Mouse (Mus musculus) intestine, embryonic 14.5 days (tissue): ENCODE data around the gene Gucy2c. TPM values are rescaled to one million over a fixed set of nuclear protein-coding genes. Genes with fewer than 3 reads are reported as not detected.

ENCODE experiments used
- ATAC-seq: fragments of 200-750 bp; cut with Nextera tagmentation; replicated peaks from 2 replicates; pipeline ENCODE4 v1.8.0; 2017; ENCODE audit warnings: low read depth, moderate number of reproducible peaks, moderate TSS enrichment, moderate library complexity; ENCODE audit not compliant: low FRiP score, low TSS enrichment
- DNase-seq: peaks from one replicate; pipeline ENCODE4 v3.0.0-alpha.2; 2018; ENCODE audit warnings: low spot score
- H3K27ac ChIP-seq: fragments of 300-500 bp; sonication (generic); 2 replicates; pipeline ENCODE4 v1.5.1; 2014; ENCODE audit warnings: low read depth, mild to moderate bottlenecking, control low read depth
- H3K27me3 ChIP-seq: fragments of 300-500 bp; sonication (generic); replicated peaks from 2 replicates; pipeline ENCODE4 v1.6.1; 2014; ENCODE audit warnings: low read length, control low read depth; ENCODE audit not compliant: control insufficient read depth, insufficient read depth
- H3K36me3 ChIP-seq: fragments of 300-500 bp; sonication (generic); 2 replicates; pipeline ENCODE4 v1.6.1; 2014; ENCODE audit warnings: low read length, control low read depth; ENCODE audit not compliant: control insufficient read depth, insufficient read depth
- H3K4me1 ChIP-seq: fragments of 300-500 bp; sonication (generic); replicated peaks from 2 replicates; pipeline ENCODE4 v1.6.1; 2014; ENCODE audit warnings: low read length, control low read depth, mixed read lengths; ENCODE audit not compliant: control insufficient read depth, insufficient read depth
- H3K4me2 ChIP-seq: fragments of 300-500 bp; sonication (generic); 2 replicates; pipeline ENCODE4 v1.6.1; 2014; ENCODE audit warnings: low read length
- H3K4me3 ChIP-seq: fragments of 300-500 bp; sonication (generic); 2 replicates; pipeline ENCODE4 v1.5.1; 2014; ENCODE audit warnings: low read depth, low read length, control low read depth, mixed read lengths
- H3K9ac ChIP-seq: fragments of 300-500 bp; sonication (generic); 2 replicates; pipeline ENCODE4 v1.6.1; 2014; ENCODE audit warnings: mild to moderate bottlenecking, low read length
- H3K9me3 ChIP-seq: fragments of 300-500 bp; sonication (generic); 2 replicates; pipeline ENCODE4 v1.6.1; 2016; ENCODE audit warnings: low read length, control low read depth; ENCODE audit not compliant: control insufficient read depth
- WGBS: fragments of 180-500 bp; shearing (Covaris S2); extraction: QIAGEN DNeasy Blood & Tissue Kit; methylation state at CpG from one replicate; pipeline ENCODE4 v1.1.7; 2014; 5-methylcytosine and 5-hydroxymethylcytosine counted together
- microRNA-seq: library from miRNA; unstranded; fragments of <30 nt; microRNA quantifications from one replicate; pipeline ENCODE4, GENCODE M21; 2016
- polyA plus RNA-seq: library from polyadenylated mRNA; unstranded; fragments of >200 nt; fragmentation: Nextera tagmentation; extraction: Ambion mirVana; gene quantifications from 2 replicates; pipeline ENCODE4 v1.2.1, GENCODE M21; 2014

Gene Gucy2c
- polyA plus RNA-seq, 1 experiment from 2014 or later, result 62.1 TPM

- no peak overlapping the region for H3K4me2 ChIP-seq
- H3K9me3 ChIP-seq, result no peaks in the 10 kb centered on the region
- ATAC-seq, result no peak
- 91% methylated on average over 9 of the region's 9 CpGs for WGBS
- DNase-seq, result no peak
- no peak overlapping the region for H3K27ac ChIP-seq
- peaks cover 28% of the 10 kb centered on the region for H3K27me3 ChIP-seq
- H3K36me3 ChIP-seq, result no peaks in the 10 kb centered on the region
- H3K4me3 ChIP-seq, result no peak overlapping the region
- H3K4me1 ChIP-seq, result peaks cover 6% of the 10 kb centered on the region; the same call in 1 of the 2 replicates
- H3K9ac ChIP-seq, result no peak overlapping the region
Observed at GRCm38 (mm10) chr6:136659226-136659625, 122.3 kb downstream of the Gucy2c start.

GRCm38 (mm10) chr6:136658303-136658702, 123.3 kb downstream of the Gucy2c start:
- Histone ChIP-seq H3K36me3 (no peaks in the 10 kb centered on the region), H3K27ac (no peak overlapping the region), H3K4me3 (no peak overlapping the region), H3K9ac (no peak overlapping the region), H3K4me2 (no peak overlapping the region), H3K27me3 (peaks cover 28% of the 10 kb centered on the region), H3K9me3 (no peaks in the 10 kb centered on the region), H3K4me1 (peaks cover 6% of the 10 kb centered on the region; the same call in 1 of the 2 replicates)
- 83% methylated on average over 4 of the region's 4 CpGs for WGBS
- no peak for DNase-seq
- ATAC-seq, result no peak

GRCm38 (mm10) chr6:136655786-136656185, 125.8 kb downstream of the Gucy2c start:
- ATAC-seq, result no peak
- H3K27me3 ChIP-seq, result peaks cover 5% of the 10 kb centered on the region; the same call in 1 of the 2 replicates
- H3K4me3 ChIP-seq, result no peak overlapping the region
- peak overlapping the region; percentile 26 for H3K4me2 ChIP-seq
- WGBS, result 62% methylated on average over 11 of the region's 11 CpGs
- no peaks in the 10 kb centered on the region for H3K9me3 ChIP-seq
- no peak for DNase-seq
- no peaks in the 10 kb centered on the region for H3K4me1 ChIP-seq
- no peak overlapping the region for H3K9ac ChIP-seq
- no peak overlapping the region for H3K27ac ChIP-seq
- H3K36me3 ChIP-seq, result no peaks in the 10 kb centered on the region

DNA sequence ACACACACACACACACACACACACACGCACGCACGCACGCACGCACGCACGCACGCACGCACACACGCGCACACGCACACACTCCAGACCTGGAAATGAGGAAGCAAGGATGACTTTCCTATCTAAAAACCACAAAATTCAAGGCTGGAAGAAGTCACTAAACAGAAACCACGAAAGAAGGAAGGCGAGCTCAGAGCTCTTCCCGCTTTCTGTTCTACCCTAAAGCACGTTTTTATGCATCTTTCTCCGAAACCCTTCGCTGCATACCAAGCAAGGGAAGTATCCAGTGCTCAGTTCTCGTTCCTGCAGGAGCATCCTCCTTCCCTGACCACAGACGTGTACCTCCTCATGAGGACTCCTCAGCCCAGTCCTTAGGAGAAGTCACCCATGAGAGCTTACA, 127.1 kb downstream of the Gucy2c start:
- Histone ChIP-seq H3K9ac (no peak overlapping the region), H3K27ac (no peak overlapping the region)
- no peak for ATAC-seq

GRCm38 (mm10) chr6:136653331-136653730, 128.2 kb downstream of the Gucy2c start:
- Histone ChIP-seq H3K36me3 (no peaks in the 10 kb centered on the region), H3K9me3 (no peaks in the 10 kb centered on the region), H3K4me2 (no peak overlapping the region), H3K9ac (no peak overlapping the region), H3K27ac (no peak overlapping the region), H3K4me3 (no peak overlapping the region), H3K27me3 (no peaks in the 10 kb centered on the region), H3K4me1 (no peaks in the 10 kb centered on the region)
- DNase-seq (no peak), ATAC-seq (no peak)
- WGBS, result 56% methylated on average over 5 of the region's 5 CpGs

More for the DNA sequence above, 127.1 kb downstream of the Gucy2c start:
- no peaks in the 10 kb centered on the region for H3K4me1 ChIP-seq
- 76% methylated on average over 20 of the region's 20 CpGs for WGBS
- DNase-seq, result no peak
- H3K36me3 ChIP-seq, result no peaks in the 10 kb centered on the region
- H3K9me3 ChIP-seq, result no peaks in the 10 kb centered on the region
- H3K4me2 ChIP-seq, result no peak overlapping the region
- H3K27me3 ChIP-seq, result no peaks in the 10 kb centered on the region
- H3K4me3 ChIP-seq, result no peak overlapping the region

GRCm38 (mm10) chr6:136650664-136651063, 130.9 kb downstream of the Gucy2c start:
- H3K4me3 ChIP-seq, result no peak overlapping the region
- 90% methylated on average over 8 of the region's 8 CpGs for WGBS
- no peak for DNase-seq
- no peaks in the 10 kb centered on the region for H3K36me3 ChIP-seq
- no peak for ATAC-seq
- no peaks in the 10 kb centered on the region for H3K27me3 ChIP-seq
- no peak overlapping the region for H3K27ac ChIP-seq
- H3K9me3 ChIP-seq, result no peaks in the 10 kb centered on the region
- H3K9ac ChIP-seq, result no peak overlapping the region
- no peak overlapping the region for H3K4me2 ChIP-seq
- H3K4me1 ChIP-seq, result no peaks in the 10 kb centered on the region

- 42% methylated on average over 10 of the region's 10 CpGs for WGBS
- Histone ChIP-seq H3K4me2 (no peak overlapping the region), H3K27ac (no peak overlapping the region), H3K27me3 (no peaks in the 10 kb centered on the region), H3K36me3 (no peaks in the 10 kb centered on the region), H3K4me3 (no peak overlapping the region), H3K9ac (no peak overlapping the region), H3K4me1 (no peaks in the 10 kb centered on the region), H3K9me3 (peaks cover 6% of the 10 kb centered on the region; the same call in 1 of the 2 replicates)
- DNase-seq (no peak), ATAC-seq (no peak)
Observed at GRCm38 (mm10) chr6:136647455-136647861, 134.1 kb downstream of the Gucy2c start.

Small RNA genes lying within 50 kb of the gene (microRNA-seq; reads per million reads assigned to microRNA genes)
- not detected for gene Gm44364

Other genes with a start within 250 kb of the Gucy2c start
- 6.1 and 7.5 TPM in 2 replicates for gene Plbd1, start 119.8 kb downstream of the Gucy2c start, polyA plus RNA-seq
- gene Hist4h4, start 22.6 kb upstream of the Gucy2c start, polyA plus RNA-seq, result 1.3 and 2.2 TPM in 2 replicates
- 152 and 182 TPM in 2 replicates for gene H2afj, start 26.5 kb upstream of the Gucy2c start, polyA plus RNA-seq
- gene BC049715, start 45.9 kb upstream of the Gucy2c start, polyA plus RNA-seq, result 1.1 and 1.7 TPM in 2 replicates
- 113 TPM in 2 replicates for gene Wbp11, start 46.5 kb upstream of the Gucy2c start, polyA plus RNA-seq
- 3.7 and 4.0 TPM in 2 replicates for gene Smco3, start 53.7 kb upstream of the Gucy2c start, polyA plus RNA-seq
- gene Art4, start 76.0 kb upstream of the Gucy2c start, polyA plus RNA-seq, result 2.0 and 3.5 TPM in 2 replicates
- gene Mgp, start 94.1 kb upstream of the Gucy2c start, polyA plus RNA-seq, result 101 and 117 TPM in 2 replicates
- gene Erp27, start 140.4 kb upstream of the Gucy2c start, polyA plus RNA-seq, result 1.1 and 6.0 TPM in 2 replicates
- 1.1 TPM in 1 of 2 replicates, not detected in the other for gene Pde6h, start 142.1 kb upstream of the Gucy2c start, polyA plus RNA-seq
- gene Arhgdib, start 160.1 kb upstream of the Gucy2c start, polyA plus RNA-seq, result 57.9 and 60.1 TPM in 2 replicates